Mouse (Mus musculus) heart, adult 18-20 months (tissue): ENCODE results near the gene Sept4. TPM values are rescaled to one million over a fixed set of nuclear protein-coding genes. Genes with fewer than 3 reads are reported as not detected.
A peak's percentile ranks its signal among the peaks of the same experiment; 100 is the strongest.

Source experiments
- DNase-seq, 2 experiments: peaks; one replicate each; pipeline ENCODE4 v3.0.0; 2021 to 2022; ENCODE audit warnings: mixed read lengths in 1 of 2
- total RNA-seq, 2 experiments: library from RNA; stranded (reverse); gene quantifications; 2 replicates each; pipeline ENCODE4 v1.2.3; 2021

Sept4 gene
- total RNA-seq, 2 experiments from 2014 or later, result 31.8 to 37.7 TPM

GRCm38 (mm10) chr11:87599395-87600089 is 30.8 kb downstream of the Sept4 start:
- DNase-seq, result no peak

- DNase-seq, result no peak
Measured at GRCm38 (mm10) chr11:87600322-87600853, 31.7 kb downstream of the Sept4 start.

GRCm38 (mm10) chr11:87602234-87602633 is 33.5 kb downstream of the Sept4 start:
- DNase-seq, result no peak

- no peak for DNase-seq
Measured at GRCm38 (mm10) chr11:87603571-87603970, 34.9 kb downstream of the Sept4 start.

GRCm38 (mm10) chr11:87609264-87609663 is 40.6 kb downstream of the Sept4 start:
- DNase-seq, result no peak

- DNase-seq, result no peak
Measured at GRCm38 (mm10) chr11:87611547-87611946, 42.8 kb downstream of the Sept4 start.

- no peak for DNase-seq
Measured at GRCm38 (mm10) chr11:87613972-87614371, 45.3 kb downstream of the Sept4 start.

- DNase-seq, result no peak
Measured at GRCm38 (mm10) chr11:87615551-87615950, 46.8 kb downstream of the Sept4 start.

GRCm38 (mm10) chr11:87615952-87616351 is 47.2 kb downstream of the Sept4 start:
- DNase-seq, result no peak

- no peak for DNase-seq
Measured at GRCm38 (mm10) chr11:87616790-87617474, 48.2 kb downstream of the Sept4 start, which contains the start of gene Hsf5. TSS of gene Hsf5 (plus strand) at chr11:87617164.

- no peak for DNase-seq
Measured at GRCm38 (mm10) chr11:87617606-87618005, 48.9 kb downstream of the Sept4 start.

- no peak for DNase-seq
Measured at GRCm38 (mm10) chr11:87623160-87623559, 54.5 kb downstream of the Sept4 start.

- DNase-seq, result peak in 1 of 2 experiments; percentile 48
Measured at GRCm38 (mm10) chr11:87629859-87630258, 61.2 kb downstream of the Sept4 start.

GRCm38 (mm10) chr11:87638793-87639192 is 70.1 kb downstream of the Sept4 start:
- no peak for DNase-seq

GRCm38 (mm10) chr11:87639206-87639605 is 70.5 kb downstream of the Sept4 start:
- DNase-seq, result peak; percentile 68 to 70

Other genes with a start within 250 kb of the Sept4 start
- 1 to 10 TPM; 4.0 to 6.7 TPM for gene Ppm1e, start 209.9 kb upstream of the Sept4 start, total RNA-seq
- 1 to 10 TPM; 1.8 to 1.9 TPM for gene Rad51c, start 163.9 kb upstream of the Sept4 start, total RNA-seq
- gene Tex14, start 163.8 kb upstream of the Sept4 start, total RNA-seq, result under 1 TPM; 0.07 to 0.15 TPM
- gene Gm11492, start 2.2 kb upstream of the Sept4 start, total RNA-seq, result not detected
- 10 to 100 TPM; 22.9 to 25.2 TPM for gene Mtmr4, start 23.3 kb downstream of the Sept4 start, total RNA-seq
- not detected for gene Hsf5, start 48.3 kb downstream of the Sept4 start, total RNA-seq
- gene Rnf43, start 93.8 kb downstream of the Sept4 start, total RNA-seq, result under 1 TPM; 0.10 to 0.67 TPM
- 10 to 100 TPM; 42.8 to 46.1 TPM for gene Supt4a, start 168.6 kb downstream of the Sept4 start, total RNA-seq
- under 1 TPM in 1 of 2 experiments, not detected in 1; 0.15 TPM for gene Tspoap1, start 191.6 kb downstream of the Sept4 start, total RNA-seq
- not detected for gene Mpo, start 224.7 kb downstream of the Sept4 start, total RNA-seq